Comparison of ENCODE assay signal across 8 mouse cellular contexts in the genomic region with DNA sequence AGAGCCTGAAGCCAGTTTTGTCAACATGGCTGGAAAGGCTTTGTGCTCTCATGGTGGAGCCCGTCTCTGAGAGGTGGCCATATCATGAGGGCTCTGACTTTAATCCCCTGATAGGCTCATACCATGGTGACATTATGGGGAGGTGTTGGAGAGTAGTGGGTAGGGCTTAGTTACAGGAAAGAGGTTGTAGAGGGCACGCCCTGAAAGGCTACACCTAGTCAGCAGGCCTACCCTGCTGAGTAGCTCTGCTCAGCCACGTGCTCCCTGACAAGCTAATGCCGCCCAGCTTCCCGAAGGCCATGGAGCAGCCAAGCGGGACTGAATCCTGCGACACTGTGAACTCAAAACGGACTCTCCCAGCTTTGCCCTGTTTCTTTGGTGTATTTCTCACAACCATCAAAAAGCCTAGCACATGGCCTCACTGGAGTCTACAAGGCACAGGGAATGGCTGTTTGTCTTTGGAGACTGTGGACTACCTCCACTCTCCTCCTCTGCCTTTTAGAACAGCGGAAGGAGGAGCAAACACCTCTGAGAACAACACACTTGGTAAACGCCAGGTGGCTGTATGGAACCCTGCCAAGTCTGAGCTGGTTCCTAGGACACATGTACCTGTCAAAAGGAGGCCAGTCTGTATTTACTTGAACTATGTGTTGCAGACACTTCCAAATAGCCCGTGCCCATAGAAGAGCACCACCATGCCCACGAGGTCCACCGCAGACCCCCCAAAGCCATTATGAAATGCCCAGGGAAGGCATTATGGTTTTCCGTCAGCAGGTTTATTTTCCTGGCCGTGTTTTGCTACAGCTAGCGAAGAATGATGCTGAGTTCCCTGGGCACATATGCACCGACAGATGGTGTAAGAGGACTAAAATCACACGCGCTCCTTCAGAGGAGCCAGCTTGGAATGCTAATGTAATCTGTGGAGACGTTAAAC.
A peak's percentile ranks its signal among the peaks of the same experiment; 100 is the strongest.
DNase-seq lines count a peak whose midpoint lies in the region; ATAC-seq lines count a peak whose summit lies in the region.

No protein-coding gene starts in this region.

- WGBS in hindbrain, embryonic 11.5 days = 64% methylated on average over 20 of the region's 20 CpGs

- H3K9ac ChIP-seq in hindbrain, embryonic 11.5 days (ENCODE audit: low read depth, low read length) = no peak overlapping the region

- H3K27me3 ChIP-seq in hindbrain, embryonic 11.5 days (ENCODE audit: control insufficient read depth, insufficient read depth, low read length) = no peaks in the 10 kb centered on the region

- DNase-seq in R1 (ENCODE audit: low read depth, low spot score) = peak; percentile 74
- peak; percentile 93 for DNase-seq in cerebellum, adult 11-12 months
- DNase-seq in hindbrain, embryonic 11.5 days (ENCODE audit: low spot score) = peak; percentile 22
- peak; percentile 80 for DNase-seq in layer of hippocampus, adult 11-12 months (ENCODE audit: low spot score)
- DNase-seq in lung, postnatal 14 days = peak; percentile 59
- DNase-seq in telencephalon, adult 2 months (ENCODE audit: low read depth, low spot score) = peak; percentile 94
- DNase-seq in gastrocnemius, postnatal 25 days = no peak
- DNase-seq in adrenal gland, postnatal 25 days = no peak

- H3K36me3 ChIP-seq in hindbrain, embryonic 11.5 days (ENCODE audit: control insufficient read depth, insufficient read depth, low read length) = no peaks in the 10 kb centered on the region

- no peak overlapping the region for H3K4me2 ChIP-seq in hindbrain, embryonic 11.5 days (replicated peaks; ENCODE audit: low read depth, low read length)

- no peaks in the 10 kb centered on the region; the same call in 1 of the 2 replicates for H3K4me1 ChIP-seq in hindbrain, embryonic 11.5 days (replicated peaks; ENCODE audit: control insufficient read depth, insufficient read depth, low read length)

- no peak overlapping the region for H3K27ac ChIP-seq in hindbrain, embryonic 11.5 days (ENCODE audit: low read depth, low read length)

- H3K9me3 ChIP-seq in hindbrain, embryonic 11.5 days (ENCODE audit: control insufficient read depth, low read length) = no peaks in the 10 kb centered on the region

- H3K4me3 ChIP-seq in hindbrain, embryonic 11.5 days (ENCODE audit: low read depth, low read length) = no peak overlapping the region

- ATAC-seq in hindbrain, embryonic 11.5 days (ENCODE audit: low FRiP score) = no peak

Comparison
In these comparisons a context has a peak if more than half of its experiments do, and no peak if none do; other contexts are left out.
1. DNase-seq: peak in R1 (single experiment), cerebellum, adult 11-12 months (single experiment), hindbrain, embryonic 11.5 days (single experiment), layer of hippocampus, adult 11-12 months (single experiment), lung, postnatal 14 days (single experiment) and telencephalon, adult 2 months (single experiment); none in gastrocnemius, postnatal 25 days (single experiment) and adrenal gland, postnatal 25 days (single experiment).